ENCODE assay signal across 7 mouse cellular contexts in genomic region chr12:59012710-59013091, GRCm38 (mm10). TPM values are rescaled to one million over a fixed set of nuclear protein-coding genes. Genes with fewer than 3 reads are reported as not detected.
A peak's percentile ranks its signal among the peaks of the same experiment; 100 is the strongest.
DNase-seq lines count a peak whose midpoint lies in the region; ATAC-seq lines count a peak whose summit lies in the region.

No protein-coding gene starts in this region.

- peaks cover 27% of the 10 kb centered on the region for H3K4me1 ChIP-seq in embryonic facial prominence, embryonic 14.5 days (ENCODE audit: control insufficient read depth, insufficient read depth, low read length)
- peaks cover 42% of the 10 kb centered on the region for H3K4me1 ChIP-seq in hindbrain, embryonic 15.5 days (replicated peaks)
- peaks cover 4% of the 10 kb centered on the region; the same call in 1 of the 2 replicates for H3K4me1 ChIP-seq in midbrain, embryonic 11.5 days (ENCODE audit: control insufficient read depth, insufficient read depth, low read length)

- H3K27me3 ChIP-seq in embryonic facial prominence, embryonic 14.5 days (replicated peaks; ENCODE audit: control insufficient read depth, insufficient read depth, low read length), result no peaks in the 10 kb centered on the region
- no peaks in the 10 kb centered on the region for H3K27me3 ChIP-seq in hindbrain, embryonic 15.5 days
- no peaks in the 10 kb centered on the region for H3K27me3 ChIP-seq in midbrain, embryonic 11.5 days (ENCODE audit: control insufficient read depth, insufficient read depth, low read length)

- peak overlapping the region; percentile 82 for H3K27ac ChIP-seq in embryonic facial prominence, embryonic 14.5 days (replicated peaks; ENCODE audit: low read depth, low read length)
- H3K27ac ChIP-seq in hindbrain, embryonic 15.5 days (replicated peaks), result peak overlapping the region; percentile 80
- H3K27ac ChIP-seq in midbrain, embryonic 11.5 days (ENCODE audit: low read depth, low read length), result no peak overlapping the region

- no peak for ATAC-seq in embryonic facial prominence, embryonic 14.5 days (ENCODE audit: low read depth)
- ATAC-seq in hindbrain, embryonic 15.5 days (ENCODE audit: low FRiP score, low read depth), result no peak
- ATAC-seq in midbrain, embryonic 11.5 days (ENCODE audit: low FRiP score), result no peak
- no peak for ATAC-seq in frontal cortex, adult (ENCODE audit: low TSS enrichment)

- H3K36me3 ChIP-seq in embryonic facial prominence, embryonic 14.5 days (ENCODE audit: control insufficient read depth, insufficient read depth, low read length), result peaks cover 10% of the 10 kb centered on the region; the same call in 1 of the 2 replicates
- H3K36me3 ChIP-seq in hindbrain, embryonic 15.5 days, result peaks cover 2% of the 10 kb centered on the region; the same call in 1 of the 2 replicates
- no peaks in the 10 kb centered on the region for H3K36me3 ChIP-seq in midbrain, embryonic 11.5 days (ENCODE audit: control insufficient read depth, insufficient read depth, low read length)

- H3K4me3 ChIP-seq in embryonic facial prominence, embryonic 14.5 days (ENCODE audit: low read depth, low read length), result peak overlapping the region; percentile 70
- peak overlapping the region; percentile 90 for H3K4me3 ChIP-seq in hindbrain, embryonic 15.5 days
- H3K4me3 ChIP-seq in midbrain, embryonic 11.5 days (ENCODE audit: low read depth, low read length), result peak overlapping the region; percentile 75

- DNase-seq in thymus, postnatal 14 days, result peak; percentile 18
- DNase-seq in thymus, adult 18-20 months, result no peak
- peak; percentile 11 for DNase-seq in embryonic facial prominence, embryonic 14.5 days (ENCODE audit: low spot score)
- DNase-seq in midbrain, embryonic 11.5 days (ENCODE audit: low spot score, missing footprints), result peak; percentile 91
- DNase-seq in gastrocnemius, postnatal 10 days, result no peak

- no peaks in the 10 kb centered on the region for H3K9me3 ChIP-seq in embryonic facial prominence, embryonic 14.5 days (ENCODE audit: control insufficient read depth, low read length)
- H3K9me3 ChIP-seq in hindbrain, embryonic 15.5 days, result no peaks in the 10 kb centered on the region
- no peaks in the 10 kb centered on the region for H3K9me3 ChIP-seq in midbrain, embryonic 11.5 days (ENCODE audit: control insufficient read depth, low read length)

- H3K4me2 ChIP-seq in embryonic facial prominence, embryonic 14.5 days (ENCODE audit: low read depth, low read length), result peak overlapping the region; percentile 72
- peak overlapping the region; percentile 82 for H3K4me2 ChIP-seq in hindbrain, embryonic 15.5 days
- H3K4me2 ChIP-seq in midbrain, embryonic 11.5 days, result peak overlapping the region; percentile 72

- H3K9ac ChIP-seq in embryonic facial prominence, embryonic 14.5 days (ENCODE audit: low read depth, low read length), result peak overlapping the region; percentile 61
- H3K9ac ChIP-seq in hindbrain, embryonic 15.5 days, result peak overlapping the region; percentile 69; the same call in 1 of the 2 replicates
- peak overlapping the region; percentile 73 for H3K9ac ChIP-seq in midbrain, embryonic 11.5 days (ENCODE audit: low read length)

- WGBS in embryonic facial prominence, embryonic 14.5 days, result under 1% methylated on average over 7 of the region's 7 CpGs
- 3% methylated on average over 7 of the region's 7 CpGs for WGBS in hindbrain, embryonic 15.5 days
- 3% methylated on average over 7 of the region's 7 CpGs for WGBS in midbrain, embryonic 11.5 days

RNA-seq across cellular contexts. Expression of gene Gemin2, which starts 0.5 kb away (rescaled TPM):
- 13.3 and 16.3 TPM in 2 replicates for polyA plus RNA-seq in embryonic facial prominence, embryonic 14.5 days (2014; fragmentation: Nextera tagmentation; extraction: Ambion mirVana)
- polyA plus RNA-seq in hindbrain, embryonic 15.5 days (2015; fragmentation: Nextera tagmentation; extraction: Ambion mirVana), result 15.0 and 15.7 TPM in 2 replicates
- 25.4 and 25.8 TPM in 2 replicates for polyA plus RNA-seq in midbrain, embryonic 11.5 days (2014; fragmentation: Nextera tagmentation; extraction: Ambion mirVana)
- 1 to 10 TPM; 5.5 to 6.1 TPM for total RNA-seq in gastrocnemius, postnatal 10 days (2021)

RNA-seq across cellular contexts. Expression of gene Sec23a, which starts 0.9 kb away (rescaled TPM):
- polyA plus RNA-seq in embryonic facial prominence, embryonic 14.5 days (2014; fragmentation: Nextera tagmentation; extraction: Ambion mirVana), result 115 and 121 TPM in 2 replicates
- 96.7 and 101 TPM in 2 replicates for polyA plus RNA-seq in hindbrain, embryonic 15.5 days (2015; fragmentation: Nextera tagmentation; extraction: Ambion mirVana)
- polyA plus RNA-seq in midbrain, embryonic 11.5 days (2014; fragmentation: Nextera tagmentation; extraction: Ambion mirVana), result 90.3 and 97.4 TPM in 2 replicates
- total RNA-seq in gastrocnemius, postnatal 10 days (2021), result 10 to 100 TPM; 50.6 to 59.4 TPM

RNA-seq across cellular contexts. Expression of gene Trappc6b, which starts 48.6 kb away (rescaled TPM):
- 55.2 and 60.0 TPM in 2 replicates for polyA plus RNA-seq in embryonic facial prominence, embryonic 14.5 days (2014; fragmentation: Nextera tagmentation; extraction: Ambion mirVana)
- polyA plus RNA-seq in hindbrain, embryonic 15.5 days (2015; fragmentation: Nextera tagmentation; extraction: Ambion mirVana), result 153 TPM in 2 replicates
- 72.3 and 79.8 TPM in 2 replicates for polyA plus RNA-seq in midbrain, embryonic 11.5 days (2014; fragmentation: Nextera tagmentation; extraction: Ambion mirVana)
- total RNA-seq in gastrocnemius, postnatal 10 days (2021), result 10 to 100 TPM; 36.9 to 37.8 TPM

RNA-seq across cellular contexts. Expression of gene Pnn, which starts 54.0 kb away (rescaled TPM):
- 73.4 and 73.5 TPM in 2 replicates for polyA plus RNA-seq in embryonic facial prominence, embryonic 14.5 days (2014; fragmentation: Nextera tagmentation; extraction: Ambion mirVana)
- 77.8 and 96.2 TPM in 2 replicates for polyA plus RNA-seq in hindbrain, embryonic 15.5 days (2015; fragmentation: Nextera tagmentation; extraction: Ambion mirVana)
- 97.3 and 119 TPM in 2 replicates for polyA plus RNA-seq in midbrain, embryonic 11.5 days (2014; fragmentation: Nextera tagmentation; extraction: Ambion mirVana)
- total RNA-seq in gastrocnemius, postnatal 10 days (2021), result 10 to 100 TPM; 18.6 to 27.6 TPM

Comparison
In these comparisons a context has a peak if more than half of its experiments do, and no peak if none do; other contexts are left out.
1. DNase-seq: peak in thymus, postnatal 14 days (single experiment), embryonic facial prominence, embryonic 14.5 days (single experiment) and midbrain, embryonic 11.5 days (single experiment); none in thymus, adult 18-20 months (0 of 2) and gastrocnemius, postnatal 10 days (single experiment).
2. Peak in every context shown above with its lines, with median percentiles within 50 percentile points of each other: H3K4me2 ChIP-seq, H3K4me3 ChIP-seq and H3K9ac ChIP-seq.